In the genomic region with DNA sequence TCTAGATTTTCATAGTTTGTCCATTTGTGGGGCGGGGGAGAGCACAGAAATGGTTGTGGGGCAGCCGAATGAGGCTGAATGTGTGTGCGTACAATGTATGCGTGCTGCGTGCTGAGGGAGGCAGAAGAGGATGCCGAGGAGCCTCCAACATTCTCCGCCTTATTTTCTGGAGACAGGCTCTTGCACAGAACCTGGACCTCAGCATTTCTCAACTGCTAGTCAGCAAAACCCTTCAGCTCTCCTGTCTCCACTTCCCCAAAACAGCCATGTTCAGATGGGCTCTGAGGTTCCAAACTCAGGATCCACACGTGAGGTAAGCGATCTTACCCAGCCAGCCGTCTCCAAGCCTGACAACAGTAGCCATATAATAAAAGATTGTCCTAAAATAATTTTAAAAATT, we compare ENCODE assay signal across 11 mouse cellular contexts. TPM values are rescaled to one million over a fixed set of nuclear protein-coding genes. Genes with fewer than 3 reads are reported as not detected.
"Had no signal": no experiment of that assay in that cellular context is flagged by ENCODE, and none has a peak within 500 bp of the region (broad histone marks: within the 10 kb centered on the region; RNA-seq: fewer than 3 reads in every experiment).

No protein-coding gene starts in this region.

- DNase-seq: lung, adult 18-20 months; lung, embryonic 14.5 days; lung, postnatal 10 days; lung, postnatal 4 days; midbrain, embryonic 14.5 days; right cerebral cortex, postnatal 14 days; spleen, adult 18-20 months; thymus, adult 18-20 months; thymus, postnatal 14 days; thymus, postnatal 36 days had no signal

RNA-seq across cellular contexts. Expression of a gene that starts 8.3 kb away (rescaled TPM):
- total RNA-seq: megakaryocyte-erythroid progenitor cell, adult 5-6 weeks had no signal
